Mouse (Mus musculus): ENCODE measurements around the gene Cdh9. TPM values are rescaled to one million over a fixed set of nuclear protein-coding genes. Genes with fewer than 3 reads are reported as not detected.

The Cdh9 gene
- 0.35 and 0.56 TPM in 2 replicates for polyA plus RNA-seq (2015; fragmentation: Nextera tagmentation; extraction: Ambion mirVana)

DNA sequence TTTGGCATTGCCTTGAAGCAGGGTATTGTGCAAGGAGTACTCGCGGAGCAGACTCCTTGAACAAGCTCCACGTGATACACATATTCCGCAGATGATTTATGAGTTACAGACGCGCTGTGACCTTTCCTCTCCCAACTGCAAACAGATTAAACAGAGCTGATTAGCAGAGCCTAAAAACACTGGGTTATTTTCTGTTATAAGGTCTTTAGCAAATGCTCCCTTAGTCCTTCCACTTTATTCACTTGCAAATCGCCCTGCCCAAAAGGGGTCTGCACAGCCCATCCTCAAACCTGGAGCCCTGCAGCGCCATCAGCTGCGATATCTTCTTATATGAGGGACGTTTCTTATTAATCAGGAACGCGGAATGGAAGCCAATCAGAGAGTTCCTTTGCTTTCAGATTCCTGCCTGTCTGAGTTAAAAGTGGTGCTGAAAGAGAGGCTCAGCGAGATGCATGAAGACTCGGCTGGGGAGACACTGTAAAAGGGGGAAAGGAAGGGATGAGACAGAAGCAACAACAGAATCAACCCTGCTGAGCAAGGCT is at the start of gene Cdh9:
Gene Cdh9, plus strand, starts transcription at position 287 of the 542 bp plus-strand sequence.
- Histone ChIP-seq H3K4me3 (replicated peaks; ENCODE audit: low read length) (peak within 1 kb of the TSS; percentile 31), H3K4me1 (ENCODE audit: control insufficient read depth, insufficient read depth, low read length) (0 out of 2 replicates have a peak, but pooled peaks cover 3% of the 10 kb centered on the region), H3K9me3 (replicated peaks; ENCODE audit: control insufficient read depth, low read length) (no peaks in the 10 kb centered on the region), H3K27me3 (ENCODE audit: control insufficient read depth, insufficient read depth, low read length) (no peaks in the 10 kb centered on the region), H3K27ac (ENCODE audit: low read length) (no peak within 1 kb of the TSS), H3K36me3 (ENCODE audit: control insufficient read depth, insufficient read depth, low read length) (no peaks in the 10 kb centered on the region), H3K9ac (ENCODE audit: low read length) (peak within 1 kb of the TSS; percentile 0; the same call in 1 of the 2 replicates), H3K4me2 (ENCODE audit: low read depth, low read length) (peak within 1 kb of the TSS; percentile 45)
- 2% methylated on average over 14 of the region's 14 CpGs for WGBS
- ATAC-seq (ENCODE audit: insufficient read depth, low FRiP score), result peak; percentile 44; the same call in 1 of the 2 replicates

DNA sequence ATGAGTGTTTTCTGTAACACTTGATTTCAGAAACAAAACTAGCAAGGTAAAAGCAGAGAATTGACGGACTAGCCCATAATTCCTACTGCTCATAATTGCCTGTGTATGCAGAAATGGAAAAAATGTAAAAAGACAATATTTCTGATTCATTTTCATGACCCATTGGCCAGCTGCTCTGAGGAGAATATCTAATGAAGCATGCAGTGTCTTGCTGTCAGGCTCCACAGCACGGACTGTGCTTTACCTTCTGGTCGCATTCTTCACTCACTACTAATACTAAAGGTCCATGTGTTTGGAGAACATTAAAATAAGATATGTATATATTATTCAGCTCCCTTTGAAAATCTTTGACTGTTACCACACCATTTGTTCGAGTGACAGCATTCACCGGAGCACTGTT is 49.5 kb upstream of the Cdh9 start:
- no peaks in the 10 kb centered on the region for H3K9me3 ChIP-seq (replicated peaks; ENCODE audit: control insufficient read depth, low read length)
- ATAC-seq (ENCODE audit: insufficient read depth, low FRiP score), result no peak
- no peaks in the 10 kb centered on the region for H3K27me3 ChIP-seq (ENCODE audit: control insufficient read depth, insufficient read depth, low read length)

GRCm38 (mm10) chr15:16699821-16700220 is 28.7 kb upstream of the Cdh9 start:
- no peaks in the 10 kb centered on the region for H3K36me3 ChIP-seq (ENCODE audit: control insufficient read depth, insufficient read depth, low read length)
- H3K4me1 ChIP-seq (ENCODE audit: control insufficient read depth, insufficient read depth, low read length), result no peaks in the 10 kb centered on the region
- no peaks in the 10 kb centered on the region for H3K27me3 ChIP-seq (ENCODE audit: control insufficient read depth, insufficient read depth, low read length)
- no peaks in the 10 kb centered on the region for H3K9me3 ChIP-seq (replicated peaks; ENCODE audit: control insufficient read depth, low read length)
- no peak overlapping the region for H3K4me3 ChIP-seq (replicated peaks; ENCODE audit: low read length)
- 73% methylated on average over 3 of the region's 3 CpGs for WGBS
- no peak overlapping the region for H3K4me2 ChIP-seq (ENCODE audit: low read depth, low read length)
- no peak overlapping the region for H3K27ac ChIP-seq (ENCODE audit: low read length)
- no peak overlapping the region for H3K9ac ChIP-seq (ENCODE audit: low read length)
- no peak for ATAC-seq (ENCODE audit: insufficient read depth, low FRiP score)

More for the DNA sequence above, 49.5 kb upstream of the Cdh9 start:
- Histone ChIP-seq H3K9ac (ENCODE audit: low read length) (no peak overlapping the region), H3K36me3 (ENCODE audit: control insufficient read depth, insufficient read depth, low read length) (no peaks in the 10 kb centered on the region), H3K4me3 (replicated peaks; ENCODE audit: low read length) (no peak overlapping the region), H3K27ac (ENCODE audit: low read length) (no peak overlapping the region), H3K4me1 (ENCODE audit: control insufficient read depth, insufficient read depth, low read length) (no peaks in the 10 kb centered on the region), H3K4me2 (ENCODE audit: low read depth, low read length) (no peak overlapping the region)
- WGBS, result 83% methylated on average over 5 of the region's 5 CpGs

- ATAC-seq (ENCODE audit: insufficient read depth, low FRiP score), result no peak
- no peak overlapping the region for H3K4me3 ChIP-seq (replicated peaks; ENCODE audit: low read length)
- H3K36me3 ChIP-seq (ENCODE audit: control insufficient read depth, insufficient read depth, low read length), result no peaks in the 10 kb centered on the region
- H3K4me1 ChIP-seq (ENCODE audit: control insufficient read depth, insufficient read depth, low read length), result no peaks in the 10 kb centered on the region
- 51% methylated on average over 1 of the region's 1 CpGs for WGBS
- no peak overlapping the region for H3K4me2 ChIP-seq (ENCODE audit: low read depth, low read length)
- no peaks in the 10 kb centered on the region for H3K27me3 ChIP-seq (ENCODE audit: control insufficient read depth, insufficient read depth, low read length)
- no peak overlapping the region for H3K9ac ChIP-seq (ENCODE audit: low read length)
- H3K9me3 ChIP-seq (replicated peaks; ENCODE audit: control insufficient read depth, low read length), result no peaks in the 10 kb centered on the region
- no peak overlapping the region for H3K27ac ChIP-seq (ENCODE audit: low read length)
Observed at GRCm38 (mm10) chr15:16702340-16702739, 26.2 kb upstream of the Cdh9 start.

- no peaks in the 10 kb centered on the region for H3K27me3 ChIP-seq (ENCODE audit: control insufficient read depth, insufficient read depth, low read length)
- no peak overlapping the region for H3K9ac ChIP-seq (ENCODE audit: low read length)
- H3K27ac ChIP-seq (ENCODE audit: low read length), result no peak overlapping the region
- no peak for ATAC-seq (ENCODE audit: insufficient read depth, low FRiP score)
- H3K36me3 ChIP-seq (ENCODE audit: control insufficient read depth, insufficient read depth, low read length), result no peaks in the 10 kb centered on the region
- H3K4me3 ChIP-seq (replicated peaks; ENCODE audit: low read length), result no peak overlapping the region
- no peak overlapping the region for H3K4me2 ChIP-seq (ENCODE audit: low read depth, low read length)
- H3K9me3 ChIP-seq (replicated peaks; ENCODE audit: control insufficient read depth, low read length), result no peaks in the 10 kb centered on the region
- no peaks in the 10 kb centered on the region for H3K4me1 ChIP-seq (ENCODE audit: control insufficient read depth, insufficient read depth, low read length)
- WGBS, result 86% methylated on average over 4 of the region's 4 CpGs
Observed at GRCm38 (mm10) chr15:16739088-16739487, 10.5 kb downstream of the Cdh9 start.

- Histone ChIP-seq H3K4me3 (replicated peaks; ENCODE audit: low read length) (no peak overlapping the region), H3K27ac (ENCODE audit: low read length) (no peak overlapping the region), H3K9me3 (replicated peaks; ENCODE audit: control insufficient read depth, low read length) (no peaks in the 10 kb centered on the region), H3K4me2 (ENCODE audit: low read depth, low read length) (no peak overlapping the region), H3K4me1 (ENCODE audit: control insufficient read depth, insufficient read depth, low read length) (no peaks in the 10 kb centered on the region), H3K27me3 (ENCODE audit: control insufficient read depth, insufficient read depth, low read length) (no peaks in the 10 kb centered on the region), H3K36me3 (ENCODE audit: control insufficient read depth, insufficient read depth, low read length) (no peaks in the 10 kb centered on the region), H3K9ac (ENCODE audit: low read length) (no peak overlapping the region)
- WGBS, result 88% methylated on average over 1 of the region's 1 CpGs
- ATAC-seq (ENCODE audit: insufficient read depth, low FRiP score), result no peak
Observed at GRCm38 (mm10) chr15:16746672-16747071, 18.1 kb downstream of the Cdh9 start.

- H3K36me3 ChIP-seq (ENCODE audit: control insufficient read depth, insufficient read depth, low read length), result no peaks in the 10 kb centered on the region
- H3K4me3 ChIP-seq (replicated peaks; ENCODE audit: low read length), result no peak overlapping the region
- WGBS, result 79% methylated on average over 3 of the region's 3 CpGs
- H3K9me3 ChIP-seq (replicated peaks; ENCODE audit: control insufficient read depth, low read length), result no peaks in the 10 kb centered on the region
- no peak for ATAC-seq (ENCODE audit: insufficient read depth, low FRiP score)
- no peak overlapping the region for H3K9ac ChIP-seq (ENCODE audit: low read length)
- no peak overlapping the region for H3K4me2 ChIP-seq (ENCODE audit: low read depth, low read length)
- H3K27ac ChIP-seq (ENCODE audit: low read length), result no peak overlapping the region
- H3K4me1 ChIP-seq (ENCODE audit: control insufficient read depth, insufficient read depth, low read length), result no peaks in the 10 kb centered on the region
- H3K27me3 ChIP-seq (ENCODE audit: control insufficient read depth, insufficient read depth, low read length), result no peaks in the 10 kb centered on the region
Observed at GRCm38 (mm10) chr15:16763252-16763651, 34.7 kb downstream of the Cdh9 start.

GRCm38 (mm10) chr15:16784575-16784974 is 56.0 kb downstream of the Cdh9 start:
- H3K9me3 ChIP-seq (replicated peaks; ENCODE audit: control insufficient read depth, low read length), result no peaks in the 10 kb centered on the region
- ATAC-seq (ENCODE audit: insufficient read depth, low FRiP score), result no peak

DNA sequence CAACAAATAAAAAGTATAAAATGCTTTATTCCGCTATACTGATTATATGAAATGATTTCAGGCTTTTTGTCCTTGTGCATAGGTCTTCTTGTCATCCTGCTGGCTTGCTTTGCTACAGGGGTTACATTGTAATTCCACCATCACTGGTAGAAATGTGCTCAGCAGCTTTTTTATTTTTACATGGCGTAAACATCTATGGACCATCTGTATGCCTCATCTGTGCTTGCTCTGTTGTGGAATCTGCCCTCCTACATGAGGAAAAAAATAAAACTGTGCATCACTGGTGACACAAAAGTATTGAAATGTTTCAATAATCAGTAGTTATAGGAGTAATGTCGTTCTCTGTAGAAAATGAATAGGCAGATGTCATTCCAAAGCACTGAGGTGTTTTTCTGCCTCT is 64.3 kb downstream of the Cdh9 start:
- no peak for ATAC-seq (ENCODE audit: insufficient read depth, low FRiP score)
- 80% methylated on average over 3 of the region's 3 CpGs for WGBS
- Histone ChIP-seq H3K4me3 (replicated peaks; ENCODE audit: low read length) (no peak overlapping the region), H3K27me3 (ENCODE audit: control insufficient read depth, insufficient read depth, low read length) (no peaks in the 10 kb centered on the region), H3K4me2 (ENCODE audit: low read depth, low read length) (no peak overlapping the region), H3K9me3 (replicated peaks; ENCODE audit: control insufficient read depth, low read length) (no peaks in the 10 kb centered on the region), H3K4me1 (ENCODE audit: control insufficient read depth, insufficient read depth, low read length) (no peaks in the 10 kb centered on the region), H3K27ac (ENCODE audit: low read length) (no peak overlapping the region), H3K9ac (ENCODE audit: low read length) (no peak overlapping the region), H3K36me3 (ENCODE audit: control insufficient read depth, insufficient read depth, low read length) (no peaks in the 10 kb centered on the region)

More at GRCm38 (mm10) chr15:16784575-16784974, 56.0 kb downstream of the Cdh9 start:
- whole genome bisulfite sequencing, result 37% methylated on average over 1 of the region's 1 CpGs
- no peak overlapping the region for H3K4me2 ChIP-seq (ENCODE audit: low read depth, low read length)
- H3K27me3 ChIP-seq (ENCODE audit: control insufficient read depth, insufficient read depth, low read length), result no peaks in the 10 kb centered on the region
- no peaks in the 10 kb centered on the region for H3K36me3 ChIP-seq (ENCODE audit: control insufficient read depth, insufficient read depth, low read length)
- no peak overlapping the region for H3K9ac ChIP-seq (ENCODE audit: low read length)
- H3K4me3 ChIP-seq (replicated peaks; ENCODE audit: low read length), result no peak overlapping the region
- no peaks in the 10 kb centered on the region for H3K4me1 ChIP-seq (ENCODE audit: control insufficient read depth, insufficient read depth, low read length)
- H3K27ac ChIP-seq (ENCODE audit: low read length), result no peak overlapping the region
